Mouse (Mus musculus): ENCODE data around the gene Tmem178b. TPM values are rescaled to one million over a fixed set of nuclear protein-coding genes. Genes with fewer than 3 reads are reported as not detected.

Tmem178b gene
- polyA plus RNA-seq, 1 experiment, result not detected

- no peak for TF ChIP-seq GATA1 (IDR thresholded peaks at IDR 0.05; ENCODE audit: low read length)
Measured at GRCm38 (mm10) chr6:40024336-40024934, 151.4 kb downstream of the Tmem178b start.

GRCm38 (mm10) chr6:40032901-40033300 lies 159.8 kb downstream of the Tmem178b start:
- TF ChIP-seq GATA1 (IDR thresholded peaks at IDR 0.05; ENCODE audit: low read length), result no peak

- TF ChIP-seq GATA1 (IDR thresholded peaks at IDR 0.05; ENCODE audit: low read length), result no peak
Measured at GRCm38 (mm10) chr6:40033935-40034334, 160.9 kb downstream of the Tmem178b start.

DNA sequence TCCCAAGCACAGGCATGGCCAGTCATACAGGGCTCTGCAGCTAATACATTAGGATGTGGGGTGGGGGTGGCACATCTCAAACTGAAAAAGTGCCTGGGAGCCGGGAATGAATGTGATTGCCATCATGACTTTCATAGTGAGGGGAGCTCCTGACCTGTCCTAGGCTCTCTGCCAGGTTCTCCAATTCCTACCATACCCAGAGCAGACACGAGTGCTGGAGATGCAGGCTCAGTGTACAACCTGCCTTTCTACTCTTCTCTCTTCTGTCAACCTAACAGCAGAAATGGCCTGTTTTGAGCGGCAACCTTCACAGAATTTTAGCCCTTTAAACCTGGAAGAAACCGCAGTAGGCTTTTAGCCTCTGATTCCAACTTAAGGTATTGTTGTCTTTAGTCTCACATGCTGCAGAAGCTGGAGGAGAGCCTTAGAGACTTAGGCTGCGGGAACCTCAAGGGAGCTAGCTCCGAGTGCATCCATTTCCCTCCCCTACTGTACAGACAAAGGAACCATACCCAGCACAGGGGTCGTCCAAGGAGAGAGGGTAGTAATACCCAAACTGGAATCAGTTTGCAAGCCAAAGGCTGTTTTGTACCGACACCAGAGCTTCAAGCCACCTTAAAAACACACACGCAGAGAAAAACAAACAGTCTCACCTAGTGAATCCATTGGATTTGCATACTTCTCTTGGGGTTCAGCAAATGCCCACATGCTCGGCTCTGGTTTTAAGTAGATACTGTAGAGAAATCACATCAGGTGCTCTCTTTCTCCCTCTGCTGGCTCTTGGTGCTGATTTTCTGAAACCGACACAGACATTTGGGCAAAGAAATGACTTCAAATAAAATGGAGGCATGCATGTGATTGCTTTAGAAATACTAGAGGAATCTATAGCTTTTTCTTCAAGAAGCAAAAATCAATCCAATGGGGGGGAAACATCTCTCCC lies 176.2 kb downstream of the Tmem178b start:
- TF ChIP-seq GATA1 (IDR thresholded peaks at IDR 0.05; ENCODE audit: low read length), result no peak

- no peak for TF ChIP-seq GATA1 (IDR thresholded peaks at IDR 0.05; ENCODE audit: low read length)
Measured at GRCm38 (mm10) chr6:40049909-40050484, 176.9 kb downstream of the Tmem178b start.

- no peak for TF ChIP-seq GATA1 (IDR thresholded peaks at IDR 0.05; ENCODE audit: low read length)
Measured at GRCm38 (mm10) chr6:40051698-40052097, 178.6 kb downstream of the Tmem178b start.

DNA sequence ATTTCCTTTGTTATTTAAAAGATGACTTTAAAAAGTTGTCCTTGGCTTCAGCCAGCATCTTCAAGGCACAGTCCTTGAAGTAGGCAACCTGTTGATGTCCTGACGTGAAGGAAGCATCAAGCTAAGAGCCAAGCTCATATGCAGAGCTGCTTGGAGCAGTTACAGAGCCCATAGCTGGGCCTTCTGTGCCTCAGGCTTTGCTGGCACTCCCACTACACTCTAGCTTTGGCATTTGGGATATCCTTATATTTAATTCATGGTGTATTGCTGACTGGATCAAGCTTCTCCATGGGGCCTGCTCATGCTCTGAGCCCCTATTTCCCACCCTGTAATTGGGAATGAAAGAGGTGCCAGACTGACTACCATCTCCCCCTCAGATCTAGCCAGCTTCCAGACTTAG lies 179.5 kb downstream of the Tmem178b start:
- TF ChIP-seq GATA1 (IDR thresholded peaks at IDR 0.05; ENCODE audit: low read length), result no peak

GRCm38 (mm10) chr6:40059466-40059865 lies 186.4 kb downstream of the Tmem178b start:
- TF ChIP-seq GATA1 (IDR thresholded peaks at IDR 0.05; ENCODE audit: low read length), result no peak

DNA sequence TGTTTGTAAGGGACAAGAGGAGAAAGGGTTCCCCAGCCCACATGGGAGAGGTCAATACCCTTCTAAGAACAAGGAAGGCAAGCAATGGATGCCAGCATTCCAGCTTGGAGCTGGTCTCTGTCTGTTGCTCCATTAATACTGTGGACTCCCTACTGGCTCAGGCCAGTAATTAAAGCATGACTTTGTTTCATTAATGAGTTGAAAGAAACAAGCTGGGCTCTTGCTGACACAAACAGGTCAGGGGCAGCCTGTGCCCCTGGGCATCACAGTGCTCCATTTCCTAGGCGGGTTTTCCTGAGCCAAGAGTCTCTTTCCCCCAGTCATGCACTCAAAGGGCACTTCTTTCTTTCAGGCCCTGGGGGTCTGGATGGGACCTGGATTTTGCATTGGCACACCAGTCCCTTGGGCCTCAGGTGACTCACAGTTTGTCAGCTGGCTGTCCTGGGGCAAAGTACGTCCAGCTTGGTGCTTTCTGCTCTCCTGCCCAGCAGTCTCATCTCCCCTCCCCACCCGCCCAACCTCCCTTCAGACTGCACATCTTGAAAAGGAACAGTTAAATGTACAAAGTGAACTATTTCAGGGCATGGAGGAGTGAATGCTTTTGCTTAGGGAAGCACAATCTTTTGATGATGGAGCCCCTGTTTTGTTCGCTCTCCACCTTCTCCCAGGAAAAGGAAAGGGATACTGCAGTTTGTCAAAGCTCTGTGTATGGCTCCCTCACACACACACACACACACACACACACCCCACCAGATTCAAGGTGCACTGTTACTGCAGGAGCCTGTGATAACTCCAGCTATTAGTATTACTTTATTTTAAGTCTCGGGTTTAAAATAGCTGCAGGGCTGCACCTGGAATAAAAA lies 188.5 kb downstream of the Tmem178b start:
- no peak for TF ChIP-seq GATA1 (IDR thresholded peaks at IDR 0.05; ENCODE audit: low read length)

- TF ChIP-seq GATA1 (IDR thresholded peaks at IDR 0.05; ENCODE audit: low read length), result no peak
Measured at GRCm38 (mm10) chr6:40062190-40062501, 189.1 kb downstream of the Tmem178b start.

- no peak for TF ChIP-seq GATA1 (IDR thresholded peaks at IDR 0.05; ENCODE audit: low read length)
Measured at GRCm38 (mm10) chr6:40063438-40063837, 190.4 kb downstream of the Tmem178b start.

- TF ChIP-seq GATA1 (IDR thresholded peaks at IDR 0.05; ENCODE audit: low read length), result no peak
Measured at GRCm38 (mm10) chr6:40063899-40064298, 190.8 kb downstream of the Tmem178b start.

GRCm38 (mm10) chr6:40064342-40064741 lies 191.3 kb downstream of the Tmem178b start:
- no peak for TF ChIP-seq GATA1 (IDR thresholded peaks at IDR 0.05; ENCODE audit: low read length)

DNA sequence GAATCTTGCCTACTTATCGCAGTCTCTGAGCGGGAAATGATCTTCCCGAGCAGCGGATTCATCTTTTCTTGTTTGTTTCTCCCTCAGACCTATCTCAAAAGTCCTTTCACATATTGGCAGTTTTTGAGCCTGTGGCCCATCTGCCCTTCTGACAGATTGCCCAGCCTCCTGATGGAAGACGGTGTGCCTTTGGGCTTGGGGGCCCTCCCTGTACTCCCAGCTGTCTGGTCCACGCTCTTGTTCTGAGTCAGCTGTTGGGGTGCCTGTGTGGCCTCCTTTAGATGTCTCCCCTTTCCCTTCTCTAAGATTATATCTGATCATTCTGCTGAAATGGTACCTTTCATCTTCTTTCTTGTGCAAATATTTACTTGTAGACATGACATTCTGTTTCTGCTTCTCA lies 195.4 kb downstream of the Tmem178b start:
- no peak for TF ChIP-seq GATA1 (IDR thresholded peaks at IDR 0.05; ENCODE audit: low read length)

DNA sequence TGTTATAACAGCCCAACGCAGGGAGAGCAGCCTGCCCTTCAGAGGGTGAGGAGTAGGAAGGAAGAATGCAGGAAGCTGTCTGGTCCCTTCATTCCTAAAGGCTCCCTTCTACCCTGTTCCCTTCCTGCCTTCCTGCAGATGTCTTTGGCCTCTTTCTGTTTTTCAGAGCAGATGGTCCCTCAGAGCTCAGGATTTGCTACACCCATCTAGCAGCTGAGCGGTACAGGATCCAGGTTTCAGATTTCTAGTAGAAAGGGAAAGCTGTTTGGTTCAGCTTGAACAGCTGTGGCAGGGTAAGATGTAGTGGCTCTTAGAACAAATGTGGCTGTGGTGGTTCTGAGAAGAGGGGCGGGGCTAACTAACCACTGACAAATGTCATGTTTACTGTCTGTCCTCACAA lies 197.9 kb downstream of the Tmem178b start:
- no peak for TF ChIP-seq GATA1 (IDR thresholded peaks at IDR 0.05; ENCODE audit: low read length)

- no peak for TF ChIP-seq GATA1 (IDR thresholded peaks at IDR 0.05; ENCODE audit: low read length)
Measured at GRCm38 (mm10) chr6:40076089-40076488, 203.0 kb downstream of the Tmem178b start.

Measured in G1E-ER4 (cell line).